Mouse (Mus musculus): ENCODE measurements around the gene Tgm2. TPM values are rescaled to one million over a fixed set of nuclear protein-coding genes. Genes with fewer than 3 reads are reported as not detected.

Gene Tgm2
- total RNA-seq, 1 experiment = 25.0 TPM

DNA sequence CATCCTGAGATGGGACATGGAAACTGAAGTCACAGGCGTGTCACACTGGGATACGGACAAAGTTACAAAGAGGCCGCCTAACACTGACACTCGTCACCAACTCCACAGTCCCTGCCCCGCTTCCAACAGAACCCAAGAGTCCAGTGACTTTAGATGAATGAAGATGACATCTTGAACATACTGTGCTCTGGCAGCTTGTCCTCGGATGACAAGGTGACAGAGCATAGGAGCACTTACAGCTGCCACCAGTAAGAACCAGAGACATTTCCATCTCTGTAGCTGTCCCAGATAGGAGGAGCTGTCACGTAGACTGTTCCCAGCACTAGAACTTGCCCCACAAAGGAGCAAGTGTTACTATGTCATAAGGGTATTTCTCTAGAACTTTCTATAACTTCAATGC lies 18.4 kb downstream of the Tgm2 start:
- H3K9me3 ChIP-seq (ENCODE audit: control insufficient read depth, insufficient read depth, low read depth, low read length) = no peaks in the 10 kb centered on the region
- H3K36me3 ChIP-seq (ENCODE audit: control insufficient read depth, insufficient read depth, low read length, poor library complexity, severe bottlenecking) = no peaks in the 10 kb centered on the region
- peaks cover 0 to 1% of the 10 kb centered on the region in 2 experiments; a peak in 1 of 4 replicates for H3K4me1 ChIP-seq (ENCODE audit: control insufficient read depth in 2 of 2, insufficient read depth in 2 of 2, low read length in 2 of 2, poor library complexity in 1 of 2)
- no peak for DNase-seq (ENCODE audit: low read depth, low spot score)
- no peak overlapping the region for H3K4me3 ChIP-seq (ENCODE audit: insufficient read depth in 1 of 2, low read depth in 1 of 2, low read length in 2 of 2, poor library complexity in 1 of 2, severe bottlenecking in 1 of 2)
- in situ Hi-C loops (cut with MboI; ENCODE audit: low sequenced_read_pairs in 2 of 2, unreplicated experiment in 2 of 2) = no loop called here
- H3K27ac ChIP-seq (ENCODE audit: insufficient read depth, low read depth, low read length, poor library complexity, severe bottlenecking) = no peak overlapping the region
- no peak overlapping the region for H3K9ac ChIP-seq (ENCODE audit: insufficient read depth, low read depth, low read length, poor library complexity, severe bottlenecking)
- no peak for TF ChIP-seq MAFK (IDR thresholded peaks at IDR 0.05; ENCODE audit: insufficient read depth, low read depth, low read length)
- TF ChIP-seq HCFC1 (IDR thresholded peaks at IDR 0.05; ENCODE audit: borderline replicate concordance, insufficient read depth, low read length) = no peak
- no peak for TF ChIP-seq ZC3H11A (IDR thresholded peaks at IDR 0.05; ENCODE audit: borderline replicate concordance, low read depth, low read length)
- TF ChIP-seq ZNF384 (IDR thresholded peaks at IDR 0.05; ENCODE audit: low read depth, low read length) = no peak
- no peak for TF ChIP-seq CHD2 (IDR thresholded peaks at IDR 0.05; ENCODE audit: low read depth, low read length)

DNA sequence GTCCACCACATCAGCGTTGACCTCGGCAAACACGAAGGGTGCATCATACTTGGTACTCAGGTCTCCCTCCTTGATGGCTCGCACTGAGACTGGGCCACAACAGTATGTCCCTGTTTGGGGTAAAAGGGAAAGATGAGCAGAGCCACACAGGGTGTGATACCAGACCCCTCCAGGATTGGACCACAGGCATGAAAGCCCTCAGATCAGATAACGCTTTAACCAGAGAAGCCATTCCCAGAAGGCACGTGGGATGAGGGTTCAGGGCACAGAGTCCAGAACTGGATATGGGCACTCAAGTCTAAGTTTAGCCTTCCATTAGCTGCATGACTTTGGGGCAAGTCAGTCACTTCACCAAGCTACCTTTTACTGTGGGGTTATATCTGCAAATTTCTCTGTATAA lies 19.0 kb downstream of the Tgm2 start:
- no peak overlapping the region; the same call in 1 of the 2 replicates for H3K27ac ChIP-seq (ENCODE audit: insufficient read depth, low read depth, low read length, poor library complexity, severe bottlenecking)
- no peaks in the 10 kb centered on the region for H3K9me3 ChIP-seq (ENCODE audit: control insufficient read depth, insufficient read depth, low read depth, low read length)
- TF ChIP-seq CHD2 (IDR thresholded peaks at IDR 0.05; ENCODE audit: low read depth, low read length) (no peak), ZC3H11A (IDR thresholded peaks at IDR 0.05; ENCODE audit: borderline replicate concordance, low read depth, low read length) (no peak), ZNF384 (IDR thresholded peaks at IDR 0.05; ENCODE audit: low read depth, low read length) (no peak)
- no peaks in the 10 kb centered on the region for H3K36me3 ChIP-seq (ENCODE audit: control insufficient read depth, insufficient read depth, low read length, poor library complexity, severe bottlenecking)
- peaks cover 0 to 1% of the 10 kb centered on the region in 2 experiments; a peak in 1 of 4 replicates for H3K4me1 ChIP-seq (ENCODE audit: control insufficient read depth in 2 of 2, insufficient read depth in 2 of 2, low read length in 2 of 2, poor library complexity in 1 of 2)
- H3K9ac ChIP-seq (ENCODE audit: insufficient read depth, low read depth, low read length, poor library complexity, severe bottlenecking) = no peak overlapping the region
- no peak for DNase-seq (ENCODE audit: low read depth, low spot score)
- no peak overlapping the region for H3K4me3 ChIP-seq (ENCODE audit: insufficient read depth in 1 of 2, low read depth in 1 of 2, low read length in 2 of 2, poor library complexity in 1 of 2, severe bottlenecking in 1 of 2)
- in situ Hi-C loops (cut with MboI; ENCODE audit: low sequenced_read_pairs in 2 of 2, unreplicated experiment in 2 of 2) = no loop called here

DNA sequence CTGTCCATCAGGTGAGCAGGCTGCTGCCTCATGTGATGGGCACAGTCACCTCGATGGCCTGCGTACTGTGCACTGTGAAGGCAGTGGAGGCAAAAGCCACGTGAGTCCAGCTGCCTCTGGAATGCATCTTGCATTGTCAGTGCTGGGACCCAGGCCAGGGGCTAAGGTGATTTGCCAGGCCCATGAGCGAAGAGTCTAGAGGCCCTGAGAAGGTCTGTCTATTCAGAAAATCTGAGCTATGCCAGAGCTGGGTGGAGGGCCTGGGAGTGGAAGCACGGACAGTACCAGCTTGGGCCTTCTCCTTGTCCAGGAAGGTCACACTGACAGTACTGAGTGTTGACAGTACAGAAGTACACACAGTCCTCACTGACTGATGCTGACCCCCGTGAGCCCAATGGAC lies 23.4 kb downstream of the Tgm2 start:
- TF ChIP-seq ZC3H11A (IDR thresholded peaks at IDR 0.05; ENCODE audit: borderline replicate concordance, low read depth, low read length) (no peak), HCFC1 (IDR thresholded peaks at IDR 0.05; ENCODE audit: borderline replicate concordance, insufficient read depth, low read length) (no peak), MAFK (IDR thresholded peaks at IDR 0.05; ENCODE audit: insufficient read depth, low read depth, low read length) (no peak), CHD2 (IDR thresholded peaks at IDR 0.05; ENCODE audit: low read depth, low read length) (no peak), ZNF384 (IDR thresholded peaks at IDR 0.05; ENCODE audit: low read depth, low read length) (no peak)
- in situ Hi-C loops (cut with MboI; ENCODE audit: low sequenced_read_pairs in 2 of 2, unreplicated experiment in 2 of 2) = no loop called here
- Histone ChIP-seq H3K4me1 (ENCODE audit: control insufficient read depth in 2 of 2, insufficient read depth in 2 of 2, low read length in 2 of 2, poor library complexity in 1 of 2) (no peaks in the 10 kb centered on the region), H3K9ac (ENCODE audit: insufficient read depth, low read depth, low read length, poor library complexity, severe bottlenecking) (no peak overlapping the region), H3K36me3 (ENCODE audit: control insufficient read depth, insufficient read depth, low read length, poor library complexity, severe bottlenecking) (no peaks in the 10 kb centered on the region), H3K27ac (ENCODE audit: insufficient read depth, low read depth, low read length, poor library complexity, severe bottlenecking) (no peak overlapping the region), H3K4me3 (ENCODE audit: insufficient read depth in 1 of 2, low read depth in 1 of 2, low read length in 2 of 2, poor library complexity in 1 of 2, severe bottlenecking in 1 of 2) (no peak overlapping the region), H3K9me3 (ENCODE audit: control insufficient read depth, insufficient read depth, low read depth, low read length) (no peaks in the 10 kb centered on the region)
- DNase-seq (ENCODE audit: low read depth, low spot score) = no peak

DNA sequence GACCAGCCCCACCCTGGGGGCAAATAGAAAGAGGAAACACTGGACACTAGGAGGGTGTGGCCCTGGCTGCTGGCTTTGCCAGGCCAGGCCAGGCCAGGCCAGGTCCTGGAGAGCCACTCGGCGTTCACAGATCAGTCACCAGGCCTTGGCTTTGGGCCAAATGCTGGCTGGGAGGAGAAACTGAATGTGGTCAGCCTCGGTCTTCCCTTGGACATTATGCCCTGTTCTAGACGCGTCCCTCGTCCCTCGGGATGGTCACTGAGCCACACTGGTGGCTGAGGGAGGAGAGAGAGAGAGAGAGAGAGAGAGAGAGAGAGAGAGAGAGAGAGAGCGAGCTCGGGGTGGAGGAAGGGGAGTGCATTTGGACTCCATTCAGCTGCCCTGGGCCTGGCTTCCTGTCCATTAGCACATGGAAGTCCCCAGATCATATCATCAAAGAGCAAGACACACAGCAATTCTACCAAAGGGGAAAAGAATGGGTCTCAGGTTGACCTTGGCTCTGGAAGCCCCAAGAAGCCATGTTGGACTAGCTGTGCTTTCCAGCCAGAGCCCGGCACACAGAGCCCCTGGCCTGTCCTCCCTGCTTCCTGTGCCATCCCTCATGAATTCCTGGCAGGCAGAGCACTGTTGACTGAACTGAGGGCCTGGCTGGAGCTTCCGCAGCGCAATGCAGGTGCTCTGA lies 24.4 kb downstream of the Tgm2 start:
- H3K36me3 ChIP-seq (ENCODE audit: control insufficient read depth, insufficient read depth, low read length, poor library complexity, severe bottlenecking) = no peaks in the 10 kb centered on the region
- no peak overlapping the region for H3K9ac ChIP-seq (ENCODE audit: insufficient read depth, low read depth, low read length, poor library complexity, severe bottlenecking)
- DNase-seq (ENCODE audit: low read depth, low spot score) = no peak
- no peak overlapping the region for H3K27ac ChIP-seq (ENCODE audit: insufficient read depth, low read depth, low read length, poor library complexity, severe bottlenecking)
- in situ Hi-C loops (cut with MboI; ENCODE audit: low sequenced_read_pairs in 2 of 2, unreplicated experiment in 2 of 2) = no loop called here
- no peak overlapping the region for H3K4me3 ChIP-seq (ENCODE audit: insufficient read depth in 1 of 2, low read depth in 1 of 2, low read length in 2 of 2, poor library complexity in 1 of 2, severe bottlenecking in 1 of 2)
- no peaks in the 10 kb centered on the region for H3K9me3 ChIP-seq (ENCODE audit: control insufficient read depth, insufficient read depth, low read depth, low read length)
- H3K4me1 ChIP-seq (ENCODE audit: control insufficient read depth in 2 of 2, insufficient read depth in 2 of 2, low read length in 2 of 2, poor library complexity in 1 of 2) = no peaks in the 10 kb centered on the region
- no peak for TF ChIP-seq MAFK (IDR thresholded peaks at IDR 0.05; ENCODE audit: insufficient read depth, low read depth, low read length)
- TF ChIP-seq CHD2 (IDR thresholded peaks at IDR 0.05; ENCODE audit: low read depth, low read length) = no peak
- no peak for TF ChIP-seq ZNF384 (IDR thresholded peaks at IDR 0.05; ENCODE audit: low read depth, low read length)
- TF ChIP-seq ZC3H11A (IDR thresholded peaks at IDR 0.05; ENCODE audit: borderline replicate concordance, low read depth, low read length) = no peak
- no peak for TF ChIP-seq HCFC1 (IDR thresholded peaks at IDR 0.05; ENCODE audit: borderline replicate concordance, insufficient read depth, low read length)
